Mouse (Mus musculus) lung, embryonic 14.5 days (tissue): Measurements from ENCODE around the gene Galnt6. TPM values are rescaled to one million over a fixed set of nuclear protein-coding genes. Genes with fewer than 3 reads are reported as not detected.
"Not testable (repeated sequence)": the region's sequence is repeated elsewhere in the genome, so short reads cannot be mapped to it uniquely, and the experiment has no call there.

ENCODE experiments used
- ATAC-seq: fragments of 200-750 bp; cut with Nextera tagmentation; 2 replicates; pipeline ENCODE4 v1.8.0; 2017; ENCODE audit warnings: mild to moderate bottlenecking, moderate TSS enrichment, moderate library complexity; ENCODE audit not compliant: insufficient read depth
- DNase-seq: peaks from one replicate; pipeline ENCODE4 v3.0.0-alpha.2; 2015
- H3K27ac ChIP-seq: fragments of 300-500 bp; sonication (generic); 2 replicates; pipeline ENCODE4 v1.5.1; 2014; ENCODE audit warnings: low read depth, mild to moderate bottlenecking, moderate library complexity
- H3K27me3 ChIP-seq: fragments of 300-500 bp; sonication (generic); 2 replicates; pipeline ENCODE4 v1.6.1; 2014; ENCODE audit warnings: low read length, control low read depth; ENCODE audit not compliant: insufficient read depth
- H3K36me3 ChIP-seq: fragments of 300-500 bp; sonication (generic); 2 replicates; pipeline ENCODE4 v1.6.1; 2014; ENCODE audit warnings: control low read depth; ENCODE audit not compliant: insufficient read depth
- H3K4me1 ChIP-seq: fragments of 300-500 bp; sonication (generic); 2 replicates; pipeline ENCODE4 v1.6.1; 2014; ENCODE audit warnings: antibody characterized with exemption, control low read depth; ENCODE audit not compliant: insufficient read depth
- H3K4me2 ChIP-seq: fragments of 300-500 bp; sonication (generic); 2 replicates; pipeline ENCODE4 v1.6.1; 2014; ENCODE audit warnings: mild to moderate bottlenecking
- H3K4me3 ChIP-seq: fragments of 300-500 bp; sonication (generic); 2 replicates; pipeline ENCODE4 v1.5.1; 2014; ENCODE audit warnings: low read depth, low read length
- H3K9ac ChIP-seq: fragments of 300-500 bp; sonication (generic); 2 replicates; pipeline ENCODE4 v1.6.1; 2014
- H3K9me3 ChIP-seq: fragments of 300-500 bp; sonication (generic); 2 replicates; pipeline ENCODE4 v1.6.1; 2016; ENCODE audit warnings: low read depth, low read length, control low read depth
- CTCF ChIP-seq: IDR thresholded peaks from 2 replicates; pipeline ENCODE4 v1.5.1; 2016; ENCODE audit warnings: antibody characterized with exemption, low read depth
- WGBS: fragments of 180-500 bp; shearing (Covaris S2); extraction: QIAGEN DNeasy Blood & Tissue Kit; methylation state at CpG from one replicate; pipeline ENCODE4 v1.1.7; 2014; 5-methylcytosine and 5-hydroxymethylcytosine counted together
- polyA plus RNA-seq: library from polyadenylated mRNA; unstranded; fragments of >200 nt; fragmentation: Nextera tagmentation; extraction: Ambion mirVana; gene quantifications from 2 replicates; pipeline ENCODE4 v1.2.1, GENCODE M21; 2014

Gene Galnt6
- polyA plus RNA-seq, 1 experiment from 2014 or later, result 0.25 TPM

DNA sequence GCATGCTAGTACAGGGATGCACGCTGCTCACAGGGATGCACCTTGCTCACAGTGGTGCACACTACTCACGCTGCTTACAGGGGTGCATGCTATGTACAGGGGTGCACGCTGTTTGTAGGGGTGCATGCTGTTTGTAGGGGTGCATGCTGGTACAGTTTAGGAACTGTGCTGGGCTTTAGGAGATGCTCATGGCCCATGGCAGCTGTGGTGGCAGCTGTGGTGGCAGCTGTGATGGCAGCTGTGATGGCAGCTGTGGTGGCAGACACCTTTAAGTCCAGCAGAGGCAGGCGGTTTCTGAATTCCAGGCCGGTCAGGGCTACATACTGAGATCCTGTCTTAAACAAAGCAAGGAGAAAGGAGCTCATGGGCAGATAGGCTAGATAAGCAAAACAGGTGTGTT is 41.2 kb upstream of the Galnt6 start:
- WGBS, result 89% methylated on average over 5 of the region's 5 CpGs
- Histone ChIP-seq H3K27ac (no peak overlapping the region), H3K4me3 (no peak overlapping the region), H3K4me2 (no peak overlapping the region), H3K27me3 (peaks cover 21% of the 10 kb centered on the region), H3K9me3 (no peaks in the 10 kb centered on the region), H3K4me1 (no peaks in the 10 kb centered on the region), H3K36me3 (no peaks in the 10 kb centered on the region), H3K9ac (no peak overlapping the region)
- no peak for TF ChIP-seq CTCF
- no peak for DNase-seq
- ATAC-seq, result no peak

DNA sequence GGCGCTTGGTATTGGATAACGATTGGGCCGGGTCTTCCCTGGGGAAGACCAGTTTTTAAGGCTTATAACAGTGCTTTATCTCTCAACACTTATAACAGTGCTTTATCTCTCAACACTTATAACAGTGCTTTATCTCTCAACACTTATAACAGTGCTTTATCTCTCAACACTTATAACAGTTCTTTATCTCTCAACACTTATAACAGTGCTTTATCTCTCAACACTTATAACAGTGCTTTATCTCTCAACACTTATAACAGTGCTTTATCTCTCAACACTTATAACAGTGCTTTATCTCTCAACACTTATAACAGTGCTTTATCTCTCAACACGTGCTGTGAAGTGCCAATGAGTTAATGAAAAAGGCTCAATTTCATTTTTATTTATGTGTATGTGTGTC is 39.8 kb upstream of the Galnt6 start:
- H3K9me3 ChIP-seq, H3K9ac ChIP-seq, ATAC-seq, H3K4me3 ChIP-seq, H3K27ac ChIP-seq, H3K4me1 ChIP-seq, DNase-seq, H3K4me2 ChIP-seq, H3K36me3 ChIP-seq: not testable (repeated sequence)
- WGBS, result 29% methylated on average over 4 of the region's 4 CpGs
- H3K27me3 ChIP-seq, result peaks cover 34% of the 10 kb centered on the region

DNA sequence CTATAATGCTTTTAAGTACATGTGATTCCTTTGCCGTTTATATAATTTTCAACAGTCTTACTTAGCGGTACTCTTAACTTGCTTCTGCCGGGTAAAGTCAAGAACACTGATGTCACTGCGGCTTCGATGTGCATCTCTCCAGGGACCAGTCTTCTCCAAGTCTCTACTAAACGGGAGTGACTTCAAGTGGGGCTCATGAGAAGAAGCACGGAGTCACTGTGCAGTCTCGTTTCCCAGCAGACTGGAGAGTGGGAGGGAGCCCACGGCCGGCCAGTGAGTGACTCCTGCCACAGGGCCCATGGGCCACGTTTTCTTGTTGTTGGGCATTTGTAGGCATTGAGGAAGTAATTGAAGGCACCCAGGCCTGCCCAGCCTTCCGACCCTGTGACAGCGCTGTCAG is 38.7 kb upstream of the Galnt6 start:
- Histone ChIP-seq H3K27ac (no peak overlapping the region), H3K9me3 (no peaks in the 10 kb centered on the region), H3K36me3 (no peaks in the 10 kb centered on the region), H3K4me3 (no peak overlapping the region), H3K4me2 (no peak overlapping the region), H3K27me3 (peaks cover 45% of the 10 kb centered on the region), H3K4me1 (no peaks in the 10 kb centered on the region), H3K9ac (no peak overlapping the region)
- no peak for DNase-seq
- WGBS, result 74% methylated on average over 13 of the region's 13 CpGs
- ATAC-seq, result no peak
- TF ChIP-seq CTCF, result no peak

DNA sequence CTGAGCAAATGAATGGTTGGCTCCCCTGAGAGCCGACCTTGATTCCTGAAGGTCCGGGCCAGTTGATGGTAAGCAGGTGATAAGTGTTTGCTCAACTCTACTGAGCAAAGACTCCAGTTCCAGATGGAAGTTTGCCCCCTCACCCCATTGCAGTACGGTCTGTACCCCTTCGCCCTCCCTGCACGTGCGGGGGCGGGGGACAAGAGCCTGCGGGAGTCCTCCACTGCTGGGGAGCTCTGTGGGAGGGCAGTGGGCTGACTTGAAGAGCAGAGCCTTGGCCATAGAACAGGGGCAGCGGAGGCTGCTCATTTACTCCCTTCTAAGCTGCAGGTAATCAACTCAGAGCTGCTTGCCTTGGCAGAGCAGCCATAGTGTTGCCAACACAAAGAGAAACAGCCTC is 37.6 kb upstream of the Galnt6 start:
- no peak overlapping the region for H3K4me3 ChIP-seq
- DNase-seq (no peak), ATAC-seq (no peak)
- H3K9me3 ChIP-seq, result no peaks in the 10 kb centered on the region
- TF ChIP-seq CTCF, result no peak
- WGBS, result 56% methylated on average over 9 of the region's 9 CpGs
- H3K9ac ChIP-seq, result no peak overlapping the region
- H3K4me2 ChIP-seq, result no peak overlapping the region
- H3K27me3 ChIP-seq, result peaks cover 55% of the 10 kb centered on the region
- no peaks in the 10 kb centered on the region for H3K36me3 ChIP-seq
- no peak overlapping the region for H3K27ac ChIP-seq
- H3K4me1 ChIP-seq, result no peaks in the 10 kb centered on the region

DNA sequence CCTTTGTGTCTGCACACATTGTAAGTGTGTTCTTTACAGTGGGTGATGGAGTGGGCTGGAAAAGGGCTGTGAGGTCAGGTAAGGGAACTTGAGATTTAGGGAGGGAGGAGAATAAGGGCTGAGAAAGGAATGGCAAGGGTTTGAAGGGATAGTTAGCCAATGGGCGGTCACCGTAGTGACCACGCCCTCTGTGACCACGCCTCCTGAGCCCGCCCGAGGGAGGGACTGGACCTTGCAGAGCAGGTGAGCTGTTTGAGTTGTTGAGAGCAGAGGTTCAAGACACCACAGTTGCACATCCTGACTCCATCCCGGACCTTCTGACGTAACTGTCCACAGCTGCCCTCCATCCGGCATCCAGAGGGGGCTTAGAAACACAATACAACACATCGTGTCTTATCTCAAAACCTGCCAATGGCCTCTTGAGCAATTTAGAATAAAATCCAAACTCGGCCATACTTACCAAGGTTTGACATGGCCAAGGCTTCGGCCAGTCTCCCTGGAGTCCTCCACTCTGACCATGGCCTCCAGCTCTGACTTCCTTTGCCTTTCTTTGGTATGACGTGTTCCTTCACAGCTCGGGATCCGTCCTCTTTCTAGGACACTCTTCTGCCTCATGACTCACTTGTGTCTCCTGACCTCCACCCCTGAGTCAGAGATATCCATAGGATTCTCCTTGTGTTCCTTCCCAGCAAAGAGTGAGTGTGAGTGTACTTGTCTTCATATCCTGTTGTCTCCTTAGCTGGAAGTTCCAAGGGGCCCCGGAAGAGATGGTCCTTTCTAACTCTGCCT is 35.2 kb upstream of the Galnt6 start:
- 75% methylated on average over 16 of the region's 16 CpGs for WGBS
- H3K4me1 ChIP-seq, result no peaks in the 10 kb centered on the region
- TF ChIP-seq CTCF, result no peak
- H3K27ac ChIP-seq, result no peak overlapping the region
- no peaks in the 10 kb centered on the region for H3K9me3 ChIP-seq
- H3K4me3 ChIP-seq, result no peak overlapping the region
- H3K36me3 ChIP-seq, result no peaks in the 10 kb centered on the region
- H3K4me2 ChIP-seq, result no peak overlapping the region
- no peak for DNase-seq
- no peak overlapping the region for H3K9ac ChIP-seq
- peaks cover 58% of the 10 kb centered on the region for H3K27me3 ChIP-seq
- ATAC-seq, result no peak

DNA sequence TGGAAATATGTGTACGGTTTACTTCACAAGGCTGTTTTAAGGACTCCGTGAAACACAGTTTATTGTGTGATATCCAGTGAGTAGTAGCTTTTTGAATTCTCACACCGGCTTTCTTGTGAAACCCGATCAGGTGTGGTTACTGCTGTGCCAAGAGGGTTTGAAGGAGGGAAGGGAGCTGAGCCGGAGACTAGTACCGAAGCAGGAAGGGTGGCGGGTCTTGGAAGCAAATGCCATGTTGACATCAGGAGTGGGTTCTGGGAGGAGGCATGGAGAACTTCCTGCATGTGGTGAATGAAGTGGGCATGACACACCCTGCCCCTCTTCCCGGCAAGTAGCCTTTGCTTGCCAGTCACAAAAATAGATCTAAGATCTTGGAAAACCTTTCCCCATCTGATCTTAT is 33.5 kb upstream of the Galnt6 start:
- no peak for ATAC-seq
- Histone ChIP-seq H3K4me1 (no peaks in the 10 kb centered on the region), H3K9ac (no peak overlapping the region), H3K4me3 (peak overlapping the region; percentile 53; the same call in 1 of the 2 replicates), H3K36me3 (no peaks in the 10 kb centered on the region), H3K27me3 (peaks cover 58% of the 10 kb centered on the region), H3K9me3 (no peaks in the 10 kb centered on the region), H3K4me2 (peak overlapping the region; percentile 92; the same call in 1 of the 2 replicates), H3K27ac (no peak overlapping the region)
- 42% methylated on average over 8 of the region's 8 CpGs for WGBS
- TF ChIP-seq CTCF, result no peak
- DNase-seq, result no peak

DNA sequence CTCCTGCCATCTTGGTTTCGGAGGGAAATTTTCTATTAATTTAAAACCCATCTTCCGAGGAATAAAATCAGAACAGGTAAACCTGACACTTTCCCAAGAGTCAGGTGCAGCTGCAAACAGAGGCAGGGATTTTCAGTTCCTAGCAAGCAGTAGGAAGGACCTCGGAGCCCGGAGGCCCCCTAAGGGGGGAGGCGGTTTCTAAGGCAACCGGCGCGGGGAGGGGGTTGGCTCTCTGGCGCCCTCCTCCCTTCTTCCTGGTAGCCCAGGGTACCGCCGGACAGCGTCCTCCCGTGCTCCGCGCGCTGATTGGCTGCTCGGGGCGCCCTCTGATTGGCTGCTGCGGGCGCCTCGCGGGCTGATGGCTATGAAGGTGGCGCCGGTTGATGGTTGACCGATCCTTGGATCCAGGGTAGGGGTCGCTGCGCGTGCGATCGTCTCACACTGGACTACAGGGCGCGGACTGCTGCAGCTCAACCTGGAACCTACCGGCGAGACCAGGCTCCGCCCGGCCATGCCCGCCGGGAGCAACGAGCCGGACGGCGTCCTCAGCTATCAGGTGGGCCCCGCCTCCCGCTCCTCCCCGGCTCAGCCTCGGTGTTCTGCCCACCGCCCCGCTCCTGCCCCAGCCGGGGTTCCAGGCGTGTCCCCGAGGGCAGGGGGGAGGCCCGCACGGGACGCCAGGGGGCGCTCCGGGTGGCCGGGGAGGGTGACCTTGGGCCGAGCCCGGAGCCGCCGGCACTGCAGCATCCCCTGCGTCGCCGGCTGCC is 32.4 kb upstream of the Galnt6 start, which contains the start of gene Slc4a8:
TSS of gene Slc4a8 (plus strand) at position 329 of the 767 bp plus-strand sequence.
- peaks cover 48% of the 10 kb centered on the region for H3K27me3 ChIP-seq

More for the DNA sequence above, 32.4 kb upstream of the Galnt6 start, which contains the start of gene Slc4a8:
- ATAC-seq, result peak; percentile 93
- peak within 1 kb of the TSS; percentile 92 for H3K4me2 ChIP-seq
- no peaks in the 10 kb centered on the region for H3K36me3 ChIP-seq
- WGBS, result under 1% methylated on average over 64 of the region's 64 CpGs
- peak within 1 kb of the TSS; percentile 53 for H3K4me3 ChIP-seq
- H3K4me1 ChIP-seq, result no peaks in the 10 kb centered on the region
- H3K9ac ChIP-seq, result peak within 1 kb of the TSS; percentile 13; the same call in 1 of the 2 replicates
- DNase-seq, result peak; percentile 88
- no peaks in the 10 kb centered on the region for H3K9me3 ChIP-seq
- H3K27ac ChIP-seq, result no peak within 1 kb of the TSS
- TF ChIP-seq CTCF, result peak; percentile 68
